Mouse (Mus musculus): ENCODE measurements around the gene Slc12a7. TPM values are rescaled to one million over a fixed set of nuclear protein-coding genes. Genes with fewer than 3 reads are reported as not detected.

The Slc12a7 gene
- total RNA-seq, 2 experiments from 2014 or later = 4.5 to 5.0 TPM

DNA sequence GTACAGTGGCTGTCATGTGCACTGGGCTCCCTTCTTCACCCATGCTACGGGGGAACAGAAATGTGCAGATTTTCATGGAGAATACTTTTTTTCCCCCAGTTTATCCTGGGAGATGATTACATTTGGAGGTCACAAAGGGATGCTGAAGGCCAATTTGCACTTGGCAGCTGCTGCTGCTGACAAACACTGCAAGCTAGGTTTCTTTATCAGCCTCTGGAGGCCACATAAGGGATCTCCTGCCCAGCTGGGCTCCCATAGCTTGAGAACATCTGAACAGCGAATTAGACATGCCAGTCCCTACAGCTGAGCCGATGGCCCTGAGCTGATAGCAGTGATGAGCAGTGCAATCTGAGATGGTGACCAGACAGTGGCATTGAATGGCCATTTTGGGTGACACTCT, 26.7 kb downstream of the Slc12a7 start:
- no peak for DNase-seq (ENCODE audit: low spot score in 2 of 2)

DNA sequence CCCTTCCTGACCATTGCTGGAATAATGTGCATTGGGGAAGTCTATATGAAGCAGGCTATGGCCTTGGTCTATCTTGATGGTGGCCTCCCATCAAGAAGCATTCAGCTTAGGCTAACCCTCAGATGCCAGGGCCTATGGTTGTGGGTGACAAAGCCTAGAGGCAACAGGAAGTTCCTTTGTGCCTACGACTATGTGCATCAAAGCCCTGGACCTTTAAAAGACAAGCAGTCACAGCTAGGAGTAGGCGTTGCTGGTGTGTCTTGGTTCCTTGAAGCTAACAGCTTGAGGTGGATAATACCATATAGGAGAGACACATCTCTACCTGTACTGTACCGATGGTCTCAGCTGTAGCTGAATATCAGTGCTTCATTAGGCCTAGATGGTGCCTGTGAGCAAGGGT, 27.2 kb downstream of the Slc12a7 start:
- no peak for DNase-seq (ENCODE audit: low spot score in 2 of 2)

DNA sequence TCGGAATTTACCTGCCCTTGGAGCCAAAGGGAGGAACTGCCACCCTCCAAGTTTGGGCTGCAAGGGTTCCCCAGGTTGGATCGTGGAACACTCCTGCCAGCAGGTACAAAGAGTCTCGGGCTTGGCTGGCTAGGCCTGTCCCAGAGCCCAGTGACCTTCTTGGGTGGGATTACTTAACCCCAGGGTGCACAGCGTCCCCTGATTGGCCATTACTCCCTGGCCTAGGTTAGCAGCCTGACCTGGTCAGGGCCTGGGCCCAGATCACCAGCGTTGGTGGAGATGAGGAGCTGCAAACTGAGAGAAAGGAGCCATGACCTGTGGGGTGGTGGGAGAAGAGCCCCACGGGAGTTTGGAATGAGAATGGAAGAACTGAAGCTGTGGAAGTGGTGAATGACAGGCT, 30.0 kb downstream of the Slc12a7 start:
- DNase-seq (ENCODE audit: low spot score in 2 of 2) = no peak

DNA sequence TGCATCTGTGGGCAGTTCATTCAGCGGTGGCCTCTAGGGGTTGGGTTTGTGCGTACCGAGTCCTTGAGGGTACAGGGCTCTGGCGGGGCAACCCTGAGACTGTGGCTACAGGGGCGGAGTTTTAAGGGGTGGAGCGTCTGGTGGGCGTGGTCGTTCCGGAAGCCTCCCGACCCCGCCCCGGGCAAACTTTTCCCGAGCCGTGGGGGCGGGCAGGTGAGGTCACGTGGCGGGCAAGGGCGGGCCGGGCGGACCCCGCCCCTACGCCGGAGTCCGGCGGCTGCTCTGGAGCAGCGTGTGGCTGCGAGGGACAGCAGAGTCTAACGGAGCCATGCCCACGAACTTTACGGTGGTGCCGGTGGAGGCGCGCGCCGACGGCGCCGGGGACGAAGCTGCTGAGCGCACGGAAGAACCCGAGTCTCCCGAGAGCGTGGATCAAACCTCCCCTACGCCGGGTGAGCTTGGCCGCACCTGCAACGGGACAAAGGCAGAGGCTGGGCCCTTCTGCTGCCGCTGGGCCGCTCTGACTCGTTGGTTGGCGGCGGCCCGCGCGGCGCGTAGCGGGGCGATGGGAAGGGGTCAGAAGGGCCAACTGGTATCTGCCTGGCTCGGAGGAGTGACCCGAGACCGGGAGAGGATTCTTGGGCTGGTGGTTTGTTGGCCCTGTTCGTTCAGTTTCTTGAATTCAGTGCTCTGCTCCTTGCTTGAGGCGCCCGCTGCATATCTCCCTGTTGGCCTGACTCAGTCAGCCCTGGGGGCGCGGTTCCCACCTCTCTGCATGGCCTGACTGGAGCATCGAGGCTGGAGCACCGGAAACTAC, 30.8 kb downstream of the Slc12a7 start:
- peak; percentile 10 to 22 for DNase-seq (ENCODE audit: low spot score in 2 of 2)

DNA sequence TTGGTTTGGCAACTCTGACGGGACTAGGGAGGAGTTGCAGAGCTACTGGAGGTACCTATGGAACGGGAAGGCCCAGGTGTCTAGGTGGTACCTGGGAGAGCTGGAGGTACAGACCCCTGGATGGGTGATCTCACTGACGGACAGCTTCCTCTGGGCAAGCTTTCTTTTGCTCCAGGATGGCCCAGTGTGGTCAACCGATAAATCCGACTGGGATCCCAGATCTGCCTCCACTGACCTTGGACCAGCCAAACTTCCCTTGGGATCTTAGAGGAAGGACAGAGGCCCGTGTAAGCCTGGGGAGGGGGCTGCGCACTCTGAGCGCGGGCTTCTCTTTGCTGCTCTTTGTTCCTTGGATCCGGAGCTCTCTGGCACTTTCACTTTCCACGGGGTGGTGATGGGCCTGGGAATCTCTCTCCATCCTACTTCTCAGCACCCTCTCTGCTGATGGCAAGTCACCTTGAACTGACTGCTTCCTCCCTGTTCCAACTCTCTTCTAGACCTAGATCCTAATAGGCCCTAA, 31.4 kb downstream of the Slc12a7 start:
- no peak for DNase-seq (ENCODE audit: low spot score in 2 of 2)

DNA sequence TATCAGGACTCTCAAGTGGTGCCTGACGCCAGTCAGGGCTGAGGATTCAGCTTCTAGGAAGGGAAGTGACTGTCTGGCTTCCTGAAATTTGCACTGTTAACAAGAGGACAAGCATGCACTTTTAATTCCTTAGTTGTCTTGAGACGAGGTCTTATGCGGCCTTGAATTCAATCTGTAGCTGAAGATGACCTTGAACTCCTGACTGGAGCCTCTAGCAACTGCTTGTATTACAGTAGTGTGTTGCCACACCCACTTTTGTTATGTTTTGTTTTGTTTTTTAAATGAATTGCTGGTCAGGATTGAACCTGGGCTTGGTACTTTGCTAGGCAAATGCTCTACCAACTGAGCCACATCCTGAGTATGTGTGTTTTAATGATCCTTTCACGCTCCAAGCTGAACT, 32.5 kb downstream of the Slc12a7 start:
- no peak for DNase-seq (ENCODE audit: low spot score in 2 of 2)

DNA sequence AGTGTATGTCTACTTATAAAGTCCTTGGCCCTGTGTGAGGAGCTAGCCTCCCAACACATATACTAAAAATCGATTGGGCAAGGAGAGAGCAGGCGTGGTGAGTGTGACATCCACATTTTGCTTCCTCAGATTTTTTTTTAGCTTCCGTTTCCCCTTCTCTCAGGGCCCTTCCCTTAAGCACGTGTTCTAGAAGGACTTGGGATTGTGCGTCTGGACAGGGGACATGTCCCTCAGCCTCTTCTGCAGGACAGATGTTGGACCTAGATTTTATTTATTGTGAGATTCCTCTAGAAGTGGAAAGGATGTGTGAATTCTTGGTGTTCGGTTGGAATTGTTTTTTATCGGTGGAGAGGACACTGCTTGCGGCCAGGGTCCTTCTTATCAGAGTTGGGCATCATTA, 34.3 kb downstream of the Slc12a7 start:
- DNase-seq (ENCODE audit: low spot score in 2 of 2) = no peak

DNA sequence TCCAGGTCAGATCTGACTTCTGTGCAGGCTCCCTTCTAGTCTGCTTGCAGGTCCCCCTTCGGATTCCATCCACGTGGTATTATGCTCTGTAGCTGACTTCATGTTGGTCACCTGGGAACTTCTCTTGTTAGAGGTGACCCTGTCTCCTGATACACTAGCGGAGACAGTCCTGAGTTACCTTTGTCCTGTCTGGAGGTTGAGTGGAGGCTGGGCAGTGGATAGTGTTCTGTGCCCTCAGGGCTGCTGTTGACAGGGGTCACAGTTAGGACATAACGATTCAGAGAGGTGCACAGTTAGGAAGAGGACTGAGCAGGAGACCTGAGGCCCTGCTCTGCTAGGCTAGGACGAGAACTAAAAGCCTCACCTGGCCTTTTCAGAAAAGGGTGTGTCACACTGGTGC, 34.9 kb downstream of the Slc12a7 start:
- DNase-seq (ENCODE audit: low spot score in 2 of 2) = no peak

DNA sequence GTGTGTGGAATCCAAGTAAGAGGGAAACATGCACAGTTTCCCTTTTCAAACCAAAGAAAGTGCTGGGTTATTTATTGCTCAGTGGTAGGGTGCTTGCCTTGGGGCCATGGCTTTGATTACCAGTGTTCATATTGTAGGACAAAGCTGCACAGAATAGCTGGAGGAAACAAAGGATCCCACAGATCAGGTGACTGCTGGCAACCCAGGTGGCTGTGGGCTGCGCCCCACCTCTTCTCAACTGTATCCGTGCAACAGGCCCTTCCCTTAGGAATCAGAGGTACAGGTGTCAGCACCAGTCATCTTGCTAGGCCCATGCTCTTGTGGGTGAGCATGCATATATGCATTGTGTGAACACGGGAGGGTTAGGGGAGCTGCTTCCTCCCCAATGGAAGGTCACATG, 35.4 kb downstream of the Slc12a7 start:
- DNase-seq (ENCODE audit: low spot score in 2 of 2) = no peak

DNA sequence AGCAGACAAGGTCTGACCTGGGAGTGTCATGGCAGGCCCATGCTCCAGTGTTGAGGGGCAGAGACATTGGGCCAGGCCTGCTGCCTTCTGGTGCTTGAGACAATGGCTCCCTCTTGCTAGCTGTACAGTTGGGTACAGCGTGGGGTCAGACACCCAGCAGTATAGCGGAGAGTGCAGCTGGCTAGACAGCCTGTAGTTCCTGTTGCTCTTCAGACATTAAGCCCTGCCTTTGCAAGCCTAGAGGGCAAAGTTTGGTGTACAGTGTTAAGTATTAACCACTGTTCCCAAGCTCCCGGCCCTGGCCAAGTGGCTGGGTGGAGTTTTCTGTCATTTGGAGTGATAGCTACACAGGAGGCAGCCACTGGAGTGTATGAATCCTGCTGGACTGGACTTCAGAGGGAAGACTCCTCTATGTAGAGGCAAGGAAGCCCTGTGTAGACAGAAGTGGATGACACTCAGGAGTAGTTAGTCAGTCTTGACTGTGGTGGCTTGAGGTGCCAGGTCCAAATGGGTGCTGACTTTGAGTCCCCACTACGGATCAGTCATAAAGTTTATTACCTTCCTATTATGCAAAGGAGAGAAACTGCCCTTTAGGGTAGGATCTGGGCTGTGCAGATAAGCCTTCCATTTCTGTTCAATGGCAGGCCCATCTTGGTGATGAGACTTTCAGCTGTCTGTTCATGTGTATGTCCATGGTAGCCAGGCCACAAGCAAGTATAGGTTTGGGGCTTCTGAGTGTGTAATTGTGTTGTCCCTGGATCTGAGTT, 37.2 kb downstream of the Slc12a7 start:
- DNase-seq (ENCODE audit: low spot score in 2 of 2) = no peak

DNA sequence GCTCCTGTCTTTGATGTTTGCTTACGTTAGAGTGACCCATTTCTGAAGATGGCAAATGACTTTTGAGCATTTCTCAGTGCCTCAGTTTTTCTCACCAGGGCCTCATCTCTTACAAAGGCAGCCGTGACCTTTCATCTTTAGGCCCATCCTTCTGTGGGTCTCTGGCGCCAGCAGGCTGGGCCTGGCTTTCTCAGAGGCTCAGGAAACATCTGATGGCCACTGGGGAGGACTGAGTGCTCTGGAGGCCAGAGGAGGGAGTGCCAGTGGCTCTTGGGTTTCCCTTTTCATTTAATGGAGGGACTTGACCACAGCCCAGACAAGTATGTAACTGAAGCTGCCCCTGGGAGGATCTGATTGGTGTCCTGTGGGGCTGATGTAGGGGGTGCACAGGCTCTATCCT, 38.2 kb downstream of the Slc12a7 start:
- no peak for DNase-seq (ENCODE audit: low spot score in 2 of 2)

DNA sequence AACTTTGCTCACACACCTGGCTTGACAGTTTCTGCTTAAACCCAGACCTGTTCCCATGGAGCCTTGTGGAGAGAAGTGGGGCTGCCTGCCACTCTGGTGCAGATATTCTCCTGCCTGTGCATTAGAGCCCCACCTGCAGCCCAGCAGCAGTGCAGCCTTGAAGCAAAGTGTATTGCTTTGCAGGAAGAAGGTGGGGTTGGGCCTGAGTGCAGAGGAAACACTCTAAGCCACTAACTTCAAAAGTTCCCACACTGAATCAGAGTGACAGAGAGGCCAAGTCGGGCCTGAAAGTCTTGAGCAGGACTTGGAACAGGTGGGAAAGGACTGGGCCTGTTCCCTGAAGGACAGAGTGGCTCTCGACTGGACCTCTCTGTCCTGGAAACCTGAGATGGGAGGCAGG, 39.8 kb downstream of the Slc12a7 start:
- DNase-seq (ENCODE audit: low spot score in 2 of 2) = no peak

DNA sequence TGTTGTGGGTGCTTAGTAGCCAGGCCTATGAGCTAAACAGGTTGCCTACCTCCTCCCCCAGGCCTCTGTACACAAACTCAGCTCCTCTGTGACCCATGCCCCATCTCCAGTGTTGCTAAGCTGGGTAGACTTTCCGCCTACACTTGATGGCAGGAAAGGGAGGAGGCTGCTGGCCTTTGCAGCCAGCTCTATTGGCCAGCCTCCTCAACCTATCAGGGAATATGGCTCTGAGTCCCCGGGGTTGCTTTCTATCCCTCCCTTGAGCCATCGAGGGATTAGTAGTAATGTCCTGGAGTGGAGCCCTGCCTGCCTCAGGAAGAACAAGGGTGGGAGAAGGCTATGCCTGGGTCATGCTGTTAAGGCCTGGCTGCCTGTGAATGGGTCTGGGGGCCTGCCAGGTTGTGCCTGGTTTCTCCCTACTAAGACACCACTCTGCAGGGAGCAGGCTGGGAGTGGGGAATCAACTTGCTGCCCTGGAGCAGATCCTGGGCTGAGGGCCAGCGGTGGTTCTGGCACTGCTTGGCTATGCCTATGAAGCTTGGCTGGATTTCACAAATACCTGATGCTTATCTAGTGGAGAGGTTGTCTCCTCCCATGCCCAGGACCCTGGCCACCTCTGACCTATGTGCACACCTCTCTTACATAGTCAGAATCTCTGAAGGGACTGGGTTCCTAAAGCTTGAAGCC, 40.8 kb downstream of the Slc12a7 start:
- no peak for DNase-seq (ENCODE audit: low spot score in 2 of 2)

DNA sequence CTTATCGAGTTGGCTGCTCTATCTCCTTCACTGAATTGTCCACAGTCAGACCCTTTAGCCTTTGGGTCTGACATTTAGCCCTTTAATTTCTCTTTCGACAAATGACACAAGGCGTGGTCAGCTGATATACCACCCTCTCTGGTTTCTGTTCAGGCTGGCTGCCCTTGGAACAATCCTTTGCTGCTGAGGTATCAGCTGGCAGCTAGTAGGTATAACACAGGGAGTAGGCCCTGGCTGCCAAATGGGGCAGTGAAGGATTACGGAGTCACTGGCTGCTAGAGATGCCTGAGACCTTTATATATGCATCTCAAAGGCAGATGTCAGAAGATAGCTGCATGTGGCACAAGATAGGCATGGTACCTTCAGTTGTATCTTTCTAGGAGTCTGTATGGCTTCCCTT, 42.9 kb downstream of the Slc12a7 start:
- no peak for DNase-seq (ENCODE audit: low spot score in 2 of 2)

DNA sequence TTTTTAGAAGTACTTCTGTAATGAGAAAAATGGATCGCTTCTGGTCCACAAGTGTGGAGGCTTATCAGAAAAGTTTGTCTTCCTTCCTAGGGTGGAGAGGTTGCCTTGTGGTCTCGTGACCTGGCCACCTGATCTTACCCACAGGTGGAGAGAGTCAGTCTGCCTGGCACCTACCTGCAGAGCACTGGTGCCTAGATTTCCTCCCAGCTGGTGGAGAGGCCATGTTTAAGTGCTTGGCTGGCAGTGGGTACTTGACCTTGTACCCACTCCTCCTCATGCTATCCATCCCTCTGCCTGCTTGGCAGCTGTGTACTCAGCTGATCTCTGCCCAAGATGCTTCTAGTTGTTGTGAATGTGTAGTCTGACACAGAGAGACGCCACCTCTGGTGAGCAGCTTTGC, 44.7 kb downstream of the Slc12a7 start:
- DNase-seq (ENCODE audit: low spot score in 2 of 2) = no peak

DNA sequence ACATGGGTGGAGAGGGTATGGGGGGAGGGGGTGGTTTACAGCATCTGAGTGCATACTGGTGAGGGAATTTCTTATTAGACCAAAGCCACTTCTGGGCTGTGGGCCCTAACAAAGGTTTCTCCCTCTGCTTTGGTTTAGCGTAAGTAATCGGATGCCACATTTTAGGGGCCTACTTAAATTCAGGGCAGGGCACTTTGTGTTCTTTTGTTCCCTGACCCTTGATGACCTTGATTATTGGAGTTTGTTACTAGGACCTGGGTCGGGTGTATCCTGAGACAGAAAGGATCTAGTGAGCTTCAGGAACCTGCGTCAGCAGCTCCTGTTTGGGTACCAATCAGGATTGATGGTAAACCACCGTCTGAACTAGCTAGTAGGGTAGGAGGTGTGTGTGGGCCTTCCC, 49.6 kb downstream of the Slc12a7 start:
- DNase-seq (ENCODE audit: low spot score in 2 of 2) = no peak

DNA sequence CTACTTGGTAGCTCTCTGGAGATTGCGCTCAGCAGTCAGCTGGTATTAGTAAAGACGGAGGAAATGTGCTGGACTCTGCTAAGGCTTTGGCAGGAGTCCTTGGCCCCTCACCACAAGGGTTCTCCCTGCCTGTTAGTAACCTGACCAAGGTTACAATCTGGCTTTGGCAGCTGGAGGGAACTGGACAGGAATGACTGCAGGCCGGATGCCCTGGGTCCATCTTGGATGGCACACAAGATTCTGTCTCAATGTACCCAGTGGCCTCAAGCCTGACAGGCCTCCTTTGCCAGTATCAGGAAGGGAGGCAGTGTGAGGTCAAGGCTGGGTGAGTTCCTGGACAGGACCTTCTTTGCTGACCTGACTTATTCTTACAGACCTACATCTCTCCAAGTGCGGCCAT, 59.3 kb downstream of the Slc12a7 start:
- no peak for DNase-seq (ENCODE audit: low spot score in 2 of 2)

DNA sequence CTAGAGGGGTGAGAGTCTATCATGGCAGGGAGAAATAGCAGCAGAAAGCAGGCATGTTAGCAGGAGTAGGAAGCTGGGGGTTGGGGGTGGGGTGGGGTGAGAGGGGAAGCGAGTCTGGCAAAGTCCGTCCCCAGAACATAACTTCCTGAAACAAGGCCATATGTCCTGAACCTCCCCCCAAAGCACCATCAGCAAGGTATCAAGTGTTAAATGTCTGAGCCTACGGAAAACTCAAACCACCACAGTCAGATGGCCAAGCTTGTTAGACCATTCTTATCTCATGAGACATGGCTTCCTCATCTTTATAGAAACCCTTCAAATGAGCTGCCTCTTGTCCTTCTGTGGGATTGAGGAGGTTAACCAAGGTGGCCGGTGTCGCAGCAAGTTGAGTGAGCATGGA, 60.3 kb downstream of the Slc12a7 start:
- DNase-seq (ENCODE audit: low spot score in 2 of 2) = no peak

DNA sequence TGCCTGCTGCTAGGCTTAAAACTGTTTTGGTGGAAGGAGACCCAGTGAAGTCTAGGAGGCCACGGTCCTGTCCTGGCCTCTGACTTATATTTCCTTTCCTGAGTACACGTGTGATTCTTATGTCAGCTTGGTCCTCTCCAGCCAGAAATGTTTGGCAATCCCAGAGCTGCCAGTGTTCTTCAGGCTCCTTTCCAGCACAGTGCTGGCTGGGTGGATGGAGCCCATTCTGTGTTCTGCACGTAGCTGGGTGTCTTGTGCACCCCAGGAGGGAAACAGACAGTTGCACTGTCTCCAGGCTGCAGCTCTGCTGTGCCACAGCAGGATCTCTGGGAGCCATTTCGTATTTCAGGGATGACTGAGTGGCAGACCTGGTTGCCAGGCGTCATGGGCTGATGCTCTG, 66.2 kb downstream of the Slc12a7 start:
- no peak for DNase-seq (ENCODE audit: low spot score in 2 of 2)

DNA sequence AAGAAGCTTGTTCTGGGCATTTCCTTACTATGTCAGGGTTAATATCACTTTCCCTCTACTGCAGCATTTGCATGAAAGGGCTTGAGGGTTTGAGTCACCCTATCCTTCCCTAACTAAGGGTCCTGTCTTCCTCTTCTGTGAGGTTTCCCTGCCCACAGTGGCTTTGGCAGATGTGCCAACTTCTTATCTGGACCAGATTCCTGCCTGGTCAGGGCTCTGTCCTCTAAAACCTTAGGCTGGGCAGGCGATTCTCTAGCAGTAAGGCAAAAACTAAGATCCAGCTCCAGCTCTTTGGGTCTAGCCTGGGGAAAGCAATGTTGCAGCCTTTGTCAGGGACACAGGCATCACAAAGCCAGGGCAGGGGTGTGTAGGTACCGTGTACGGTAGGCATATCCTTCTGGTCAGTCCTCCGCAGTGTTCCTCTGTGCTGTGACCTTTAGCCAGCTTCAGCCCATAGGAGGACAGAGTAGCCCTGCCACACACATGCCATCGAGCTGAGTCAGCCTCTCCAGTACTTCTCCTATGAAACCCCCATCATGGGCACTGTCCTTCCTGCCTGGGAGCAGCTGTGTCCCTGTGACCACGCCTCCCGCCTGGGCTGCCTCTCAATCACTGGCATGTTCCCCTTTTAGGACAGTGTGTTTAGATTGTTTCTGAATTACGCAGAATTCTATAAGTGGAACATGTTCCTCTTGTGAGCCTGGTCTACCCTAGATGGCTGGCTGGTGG, 70.7 kb downstream of the Slc12a7 start:
- no peak for DNase-seq (ENCODE audit: low spot score in 2 of 2)

DNA sequence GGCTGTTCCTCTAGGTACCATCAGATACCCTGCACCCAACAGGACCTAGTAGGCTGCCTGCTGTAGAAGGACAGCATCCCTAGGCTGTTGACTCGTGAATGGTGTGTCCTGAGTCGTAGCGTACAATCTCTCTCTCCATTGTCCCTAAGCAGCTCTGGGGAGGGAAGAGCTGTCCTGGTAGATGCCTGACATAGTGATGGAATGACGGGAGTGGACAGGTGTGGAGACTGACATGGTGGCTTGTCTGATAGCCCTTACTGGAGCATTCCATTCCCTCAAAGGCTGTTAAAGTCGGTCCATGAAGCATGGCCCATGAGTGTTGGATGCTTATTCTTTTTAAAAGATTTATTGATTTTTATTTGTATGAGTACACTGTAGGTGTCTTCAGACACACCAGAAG, 72.0 kb downstream of the Slc12a7 start:
- no peak for DNase-seq (ENCODE audit: low spot score in 2 of 2)

Data from left cerebral cortex, adult 18-20 months (tissue).